Mouse (Mus musculus): Measurements from ENCODE around the gene Lrrfip1. TPM values are rescaled to one million over a fixed set of nuclear protein-coding genes. Genes with fewer than 3 reads are reported as not detected.

Gene Lrrfip1
- polyA plus RNA-seq, 1 experiment from 2014 or later = 27.6 TPM

DNA sequence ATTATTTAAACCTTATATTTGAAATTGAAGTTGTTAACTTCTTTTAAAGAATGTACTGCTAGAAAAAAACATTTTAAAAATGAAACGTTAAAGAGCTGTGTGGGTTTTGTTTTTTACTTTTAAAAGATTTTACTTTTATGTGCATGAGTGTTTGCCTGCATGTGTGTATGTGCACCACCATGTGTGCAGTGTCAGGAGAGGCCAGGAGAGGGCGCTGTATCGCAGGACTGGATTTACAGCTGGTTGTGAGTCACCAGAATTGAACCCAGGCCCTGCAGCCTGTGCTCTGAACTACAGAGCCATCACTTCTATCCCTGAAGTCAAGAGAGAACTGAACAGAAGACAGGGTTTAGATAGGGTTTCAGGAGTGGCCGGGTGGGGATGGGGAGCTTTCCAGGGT, 130.3 kb downstream of the Lrrfip1 start:
- Histone ChIP-seq H3K4me3 (no peak overlapping the region), H3K27me3 (replicated peaks) (no peaks in the 10 kb centered on the region), H3K4me2 (replicated peaks) (no peak overlapping the region), H3K9ac (no peak overlapping the region), H3K9me3 (peaks cover 6% of the 10 kb centered on the region; the same call in 1 of the 2 replicates), H3K36me3 (peaks cover 21% of the 10 kb centered on the region; the same call in 1 of the 2 replicates), H3K4me1 (no peaks in the 10 kb centered on the region), H3K27ac (no peak overlapping the region)
- ATAC-seq (ENCODE audit: low FRiP score, low read depth) = no peak
- 86% methylated on average over 4 of the region's 4 CpGs for WGBS

DNA sequence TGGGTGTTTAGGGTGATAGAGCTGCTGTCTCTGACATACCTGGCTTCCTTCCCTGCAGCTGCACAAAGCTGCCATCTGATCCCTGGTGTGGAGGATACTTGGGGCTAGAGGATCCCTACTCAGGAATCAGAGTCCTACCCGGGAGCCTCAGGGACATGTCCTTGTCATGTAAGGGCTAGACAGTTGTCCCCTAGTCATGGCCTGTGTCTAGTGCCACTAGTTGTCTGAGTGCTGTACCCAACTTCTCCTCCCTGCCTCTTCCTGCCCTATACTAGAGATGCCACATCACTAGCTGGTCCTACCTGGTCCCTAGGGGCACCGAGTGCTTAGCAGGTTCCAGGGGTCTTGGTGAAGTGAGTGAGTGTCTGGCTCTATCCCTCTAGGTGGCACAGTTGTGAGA, 138.5 kb downstream of the Lrrfip1 start:
- no peak overlapping the region for H3K4me3 ChIP-seq
- no peaks in the 10 kb centered on the region for H3K9me3 ChIP-seq
- 76% methylated on average over 2 of the region's 2 CpGs for WGBS
- H3K4me1 ChIP-seq = no peaks in the 10 kb centered on the region
- no peak overlapping the region for H3K9ac ChIP-seq
- H3K27ac ChIP-seq = no peak overlapping the region
- H3K27me3 ChIP-seq (replicated peaks) = no peaks in the 10 kb centered on the region
- H3K4me2 ChIP-seq (replicated peaks) = no peak overlapping the region
- no peaks in the 10 kb centered on the region for H3K36me3 ChIP-seq
- ATAC-seq (ENCODE audit: low FRiP score, low read depth) = no peak

DNA sequence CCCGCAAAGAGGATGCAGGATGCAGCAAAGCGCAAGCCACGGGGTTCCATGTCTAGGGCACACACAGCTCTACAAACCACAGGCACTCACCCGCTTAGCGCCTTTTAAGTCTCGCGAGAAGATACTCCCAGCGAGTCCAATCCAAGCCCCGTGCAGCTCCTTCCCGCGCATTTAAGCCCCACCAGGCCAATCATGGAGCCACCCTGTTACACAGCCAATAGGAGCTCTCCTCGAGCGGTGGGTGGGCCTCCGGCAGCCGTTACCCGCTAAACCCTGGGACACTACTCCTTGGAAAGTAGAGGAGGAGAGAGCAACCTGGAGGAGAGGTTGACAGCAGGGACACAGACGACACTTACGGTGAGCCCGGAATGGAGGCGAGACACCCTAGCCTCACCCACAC, 146.3 kb downstream of the Lrrfip1 start, which contains the start of gene Rbm44:
TSS of gene Rbm44 (plus strand) at position 277 of the 400 bp plus-strand sequence.
- Histone ChIP-seq H3K4me3 (no peak within 1 kb of the TSS), H3K4me2 (replicated peaks) (no peak within 1 kb of the TSS), H3K36me3 (no peaks in the 10 kb centered on the region), H3K27ac (no peak within 1 kb of the TSS), H3K4me1 (no peaks in the 10 kb centered on the region), H3K9ac (no peak within 1 kb of the TSS), H3K9me3 (no peaks in the 10 kb centered on the region), H3K27me3 (replicated peaks) (no peaks in the 10 kb centered on the region)
- no peak for ATAC-seq (ENCODE audit: low FRiP score, low read depth)
- WGBS = 76% methylated on average over 20 of the region's 20 CpGs

DNA sequence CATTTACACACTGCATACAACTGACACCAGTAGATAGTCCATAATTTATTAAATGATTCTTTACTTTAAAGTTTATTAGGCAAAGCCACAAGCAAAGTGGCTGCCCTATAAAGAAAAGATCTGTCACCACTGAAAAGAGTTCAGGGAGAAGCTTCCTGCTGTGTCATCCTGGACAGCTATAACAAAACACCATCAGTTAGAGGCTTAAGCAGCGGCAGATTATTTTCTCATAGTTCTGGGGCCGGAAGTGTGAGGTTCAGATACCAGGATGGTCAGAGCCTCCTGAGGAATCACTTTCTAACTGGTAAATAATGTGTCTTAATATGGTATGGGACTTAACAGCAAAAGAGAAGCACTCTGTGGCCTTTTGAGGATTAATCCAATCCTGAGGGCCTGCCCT, 153.0 kb downstream of the Lrrfip1 start:
- Histone ChIP-seq H3K4me3 (no peak overlapping the region), H3K4me1 (no peaks in the 10 kb centered on the region), H3K36me3 (no peaks in the 10 kb centered on the region), H3K9ac (no peak overlapping the region), H3K4me2 (replicated peaks) (no peak overlapping the region), H3K27ac (no peak overlapping the region), H3K27me3 (replicated peaks) (no peaks in the 10 kb centered on the region), H3K9me3 (no peaks in the 10 kb centered on the region)
- WGBS = 72% methylated on average over 2 of the region's 2 CpGs
- no peak for ATAC-seq (ENCODE audit: low FRiP score, low read depth)

DNA sequence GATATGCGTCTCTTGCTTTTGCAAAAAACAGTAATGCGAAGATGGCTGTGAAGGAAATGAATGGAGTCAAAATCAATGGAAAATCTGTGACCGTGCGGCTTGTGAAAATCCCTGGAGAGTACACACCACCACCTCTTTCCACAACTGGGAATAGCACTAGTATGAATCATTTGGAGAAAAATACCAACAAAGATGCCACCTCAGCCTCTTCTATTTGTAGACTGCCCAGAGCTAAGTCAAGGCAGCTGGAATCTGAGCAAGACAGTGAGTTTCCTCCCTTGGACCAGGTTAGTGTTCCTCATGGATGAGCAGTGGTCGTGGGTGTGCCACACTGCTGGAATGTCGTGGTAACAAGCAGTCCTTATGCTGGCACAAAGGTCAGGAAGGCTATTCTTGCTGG, 168.3 kb downstream of the Lrrfip1 start:
- Histone ChIP-seq H3K27me3 (replicated peaks) (no peaks in the 10 kb centered on the region), H3K4me2 (replicated peaks) (no peak overlapping the region), H3K9me3 (no peaks in the 10 kb centered on the region), H3K9ac (no peak overlapping the region), H3K4me1 (no peaks in the 10 kb centered on the region), H3K36me3 (no peaks in the 10 kb centered on the region), H3K27ac (no peak overlapping the region), H3K4me3 (no peak overlapping the region)
- 84% methylated on average over 6 of the region's 6 CpGs for WGBS
- no peak for ATAC-seq (ENCODE audit: low FRiP score, low read depth)

DNA sequence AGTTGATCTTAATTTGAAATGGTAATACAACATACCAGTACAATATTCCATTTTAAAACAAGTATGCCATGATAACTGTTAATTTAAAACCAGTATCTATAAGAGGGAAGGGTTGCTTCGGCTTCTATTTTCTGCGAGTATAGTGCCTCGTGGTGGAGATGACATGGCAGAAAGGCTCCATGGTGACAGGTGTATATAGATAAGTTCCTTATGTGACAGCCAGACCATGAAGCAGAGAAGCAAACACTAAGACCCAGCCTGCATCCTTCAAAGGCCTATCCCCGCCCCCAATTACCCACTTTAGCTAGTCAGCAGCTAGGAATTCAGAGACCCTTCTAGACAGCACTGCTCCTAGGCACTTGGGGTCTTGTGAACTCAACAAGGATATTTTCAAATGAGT, 170.6 kb downstream of the Lrrfip1 start:
- Histone ChIP-seq H3K27ac (no peak overlapping the region), H3K4me1 (no peaks in the 10 kb centered on the region), H3K4me3 (no peak overlapping the region), H3K27me3 (replicated peaks) (no peaks in the 10 kb centered on the region), H3K9ac (no peak overlapping the region), H3K36me3 (no peaks in the 10 kb centered on the region), H3K9me3 (no peaks in the 10 kb centered on the region), H3K4me2 (replicated peaks) (no peak overlapping the region)
- WGBS = 93% methylated on average over 4 of the region's 4 CpGs
- no peak for ATAC-seq (ENCODE audit: low FRiP score, low read depth)

DNA sequence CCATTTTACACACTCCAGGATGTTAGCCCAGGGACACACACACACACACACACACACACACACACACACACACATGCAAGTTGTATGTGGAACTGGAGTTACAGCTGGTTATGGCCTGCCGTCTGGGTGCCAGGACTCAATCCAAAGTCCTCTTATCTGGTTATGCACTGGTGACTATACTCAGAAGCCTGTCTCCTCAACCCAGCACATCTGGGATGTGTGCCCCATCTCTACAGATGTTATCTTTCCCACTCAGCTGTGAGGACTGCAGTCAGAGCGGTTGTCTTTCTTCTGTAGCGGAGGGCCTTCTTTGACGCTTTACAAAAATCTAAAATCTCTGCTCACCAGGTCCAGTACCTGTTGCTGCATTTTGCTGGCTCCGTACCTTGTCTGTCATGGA, 176.3 kb downstream of the Lrrfip1 start:
- no peak for ATAC-seq (ENCODE audit: low FRiP score, low read depth)
- Histone ChIP-seq H3K9me3 (no peaks in the 10 kb centered on the region), H3K36me3 (no peaks in the 10 kb centered on the region), H3K27me3 (replicated peaks) (peaks cover 7% of the 10 kb centered on the region), H3K4me1 (peaks cover 4% of the 10 kb centered on the region), H3K4me3 (no peak overlapping the region), H3K27ac (no peak overlapping the region), H3K9ac (no peak overlapping the region), H3K4me2 (replicated peaks) (no peak overlapping the region)
- 93% methylated on average over 5 of the region's 5 CpGs for WGBS

DNA sequence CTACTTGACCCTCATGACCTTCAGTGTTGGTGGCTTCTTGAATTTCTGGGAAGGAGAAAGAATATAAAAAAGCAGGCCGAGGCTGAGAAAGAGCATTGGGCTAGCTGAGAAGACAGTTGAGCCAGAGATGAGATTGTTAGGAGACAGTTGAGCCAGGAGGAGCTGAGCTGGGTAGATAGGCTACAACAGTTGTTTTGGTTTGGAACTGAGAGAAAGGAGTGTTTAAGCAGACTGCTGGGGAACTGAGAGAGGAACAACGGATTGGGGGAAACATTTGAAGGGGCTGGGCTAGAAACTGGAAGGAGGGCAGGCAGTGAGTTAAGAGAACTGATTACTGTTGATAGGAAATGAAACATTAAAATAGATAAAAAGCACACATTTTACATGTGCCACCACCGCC, 177.5 kb downstream of the Lrrfip1 start:
- no peaks in the 10 kb centered on the region for H3K9me3 ChIP-seq
- ATAC-seq (ENCODE audit: low FRiP score, low read depth) = no peak
- H3K9ac ChIP-seq = no peak overlapping the region
- H3K36me3 ChIP-seq = no peaks in the 10 kb centered on the region
- H3K4me2 ChIP-seq (replicated peaks) = no peak overlapping the region
- H3K4me3 ChIP-seq = no peak overlapping the region
- WGBS = 64% methylated on average over 3 of the region's 3 CpGs
- H3K4me1 ChIP-seq = peaks cover 9% of the 10 kb centered on the region
- no peak overlapping the region for H3K27ac ChIP-seq
- H3K27me3 ChIP-seq (replicated peaks) = peaks cover 18% of the 10 kb centered on the region

DNA sequence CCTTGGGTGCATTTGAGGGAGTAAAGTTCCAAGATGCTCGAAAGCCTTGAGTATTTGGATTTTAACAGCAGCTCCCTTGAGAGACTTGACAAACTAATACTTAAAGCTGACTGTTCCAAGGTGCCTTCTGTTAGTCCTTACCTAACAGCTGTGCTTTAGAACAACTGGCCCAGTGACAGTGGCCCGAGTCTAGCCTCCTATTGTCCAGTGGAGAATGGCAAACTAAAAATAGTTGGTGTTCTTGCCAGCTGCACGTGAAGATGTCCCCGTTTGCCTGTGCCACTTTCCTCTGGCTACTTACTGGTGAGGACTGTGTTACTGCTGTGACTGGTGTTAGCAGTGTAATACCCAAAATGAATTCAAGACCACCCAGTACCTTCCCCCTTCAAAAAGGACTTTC, 178.3 kb downstream of the Lrrfip1 start:
- WGBS = 76% methylated on average over 4 of the region's 4 CpGs
- no peak overlapping the region for H3K27ac ChIP-seq
- H3K9me3 ChIP-seq = no peaks in the 10 kb centered on the region
- no peaks in the 10 kb centered on the region for H3K36me3 ChIP-seq
- no peak overlapping the region for H3K4me3 ChIP-seq
- no peak overlapping the region for H3K4me2 ChIP-seq (replicated peaks)
- no peak for ATAC-seq (ENCODE audit: low FRiP score, low read depth)
- peaks cover 18% of the 10 kb centered on the region for H3K27me3 ChIP-seq (replicated peaks)
- peaks cover 9% of the 10 kb centered on the region for H3K4me1 ChIP-seq
- no peak overlapping the region for H3K9ac ChIP-seq

Other genes starting within 250 kb of the Lrrfip1 start
- 14.6 and 14.8 TPM in 2 replicates for gene Col6a3, start 154.8 kb upstream of the Lrrfip1 start, polyA plus RNA-seq (2016; fragmentation: Nextera tagmentation; extraction: Ambion mirVana)
- 0.15 and 0.20 TPM in 2 replicates for gene Mlph, start 83.7 kb upstream of the Lrrfip1 start, polyA plus RNA-seq (2016; fragmentation: Nextera tagmentation; extraction: Ambion mirVana)
- gene Prlh, start 45.6 kb upstream of the Lrrfip1 start, polyA plus RNA-seq (2016; fragmentation: Nextera tagmentation; extraction: Ambion mirVana) = not detected in 2 replicates
- gene Rab17, start 29.1 kb upstream of the Lrrfip1 start, polyA plus RNA-seq (2016; fragmentation: Nextera tagmentation; extraction: Ambion mirVana) = not detected in 2 replicates
- gene Rbm44, start 146.4 kb downstream of the Lrrfip1 start, polyA plus RNA-seq (2016; fragmentation: Nextera tagmentation; extraction: Ambion mirVana) = 0.38 and 1.5 TPM in 2 replicates
- gene Ramp1, start 181.1 kb downstream of the Lrrfip1 start, polyA plus RNA-seq (2016; fragmentation: Nextera tagmentation; extraction: Ambion mirVana) = 0.31 and 0.44 TPM in 2 replicates

Data from neural tube, embryonic 12.5 days (tissue).